Mouse (Mus musculus) spleen, adult 2 months (tissue): Measurements from ENCODE around the gene Timm8a2.

ENCODE experiments used
- CTCF ChIP-seq: fragments of 200-500 bp; IDR thresholded peaks from 2 replicates; pipeline ENCODE4 v1.5.1; 2011; ENCODE audit warnings: mild to moderate bottlenecking, inconsistent platforms; ENCODE audit not compliant: insufficient read depth, insufficient read length, insufficient replicate concordance; ENCODE audit errors: extremely low read depth
- POLR2A ChIP-seq: fragments of 200-500 bp; IDR thresholded peaks from 2 replicates; pipeline ENCODE4 v1.6.1; 2011; ENCODE audit warnings: low read depth, low read length, inconsistent platforms

GRCm38 (mm10) chr14:122077017-122077416, 42.5 kb downstream of the Timm8a2 start:
- TF ChIP-seq POLR2A (no peak), CTCF (no peak)
